Mouse (Mus musculus): ENCODE data around the gene Tmem80. TPM values are rescaled to one million over a fixed set of nuclear protein-coding genes. Genes with fewer than 3 reads are reported as not detected.
A peak's percentile ranks its signal among the peaks of the same experiment; 100 is the strongest.

Tmem80 gene
- total and polyA plus RNA-seq, 3 experiments: 9.0 to 22.5 (median 18.3) TPM

DNA sequence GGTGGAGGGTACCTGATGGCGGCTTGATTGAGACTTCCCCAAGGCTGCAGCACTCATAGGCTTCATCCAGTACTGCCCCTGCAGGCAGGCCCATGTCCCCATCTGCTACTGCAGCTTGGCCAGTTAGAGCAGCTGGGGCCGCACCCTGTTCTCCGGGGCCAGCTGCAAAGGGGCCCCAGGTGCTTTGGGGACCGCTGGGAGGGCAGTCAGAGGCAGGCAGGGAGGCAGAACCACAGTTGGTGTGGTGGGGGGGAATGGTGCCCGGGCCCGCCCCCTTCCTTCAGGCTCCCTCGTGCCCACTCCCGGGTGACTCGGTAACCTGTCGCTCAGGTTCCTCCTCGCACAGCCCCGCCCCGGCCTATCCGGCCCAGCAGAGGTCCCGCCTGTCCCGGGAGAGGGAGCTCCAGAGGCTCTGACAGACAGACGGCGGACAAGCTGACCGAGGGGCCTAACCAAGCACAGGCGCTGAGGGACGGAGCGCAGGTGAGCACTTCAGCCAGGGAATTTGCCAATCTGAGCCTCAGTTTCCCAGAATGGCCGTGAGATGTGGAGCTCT is 11.1 kb downstream of the Tmem80 start, which contains the start of gene Eps8l2:
Gene Eps8l2 (plus strand): TSS at position 305 of the 556 bp plus-strand sequence.
- Histone ChIP-seq H3K4me1 (ENCODE audit: insufficient read depth, low read depth, low read length) (peaks cover 19% of the 10 kb centered on the region), H3K9me3 (replicated peaks) (no peaks in the 10 kb centered on the region), H3K27me3 (ENCODE audit: insufficient read depth, low read length) (peaks cover 38% of the 10 kb centered on the region), H3K36me3 (replicated peaks) (peaks cover 32% of the 10 kb centered on the region), H3K4me3 (ENCODE audit: low read depth, low read length) (peak within 1 kb of the TSS; percentile 62; the same call in 1 of the 2 replicates)
- TF ChIP-seq GATA1 (IDR thresholded peaks at IDR 0.05; ENCODE audit: borderline replicate concordance, low read length) (no peak), CTCF (IDR thresholded peaks at IDR 0.05; ENCODE audit: low read depth, low read length) (no peak), GATA2 (IDR thresholded peaks at IDR 0.05; ENCODE audit: borderline replicate concordance, low read depth, low read length) (no peak), POLR2AphosphoS5 (IDR thresholded peaks at IDR 0.05; ENCODE audit: insufficient replicate concordance, low read depth, low read length) (no peak), TAL1 (conservative IDR thresholded peaks at IDR 0.05; ENCODE audit: low read depth, low read length) (no peak)
- DNase-seq (ENCODE audit: low spot score) (peak; percentile 13), ATAC-seq (ENCODE audit: extremely low read depth, insufficient number of reproducible peaks, low FRiP score, poor library complexity, severe bottlenecking) (no peak; the same call in 1 of the 2 replicates)

DNA sequence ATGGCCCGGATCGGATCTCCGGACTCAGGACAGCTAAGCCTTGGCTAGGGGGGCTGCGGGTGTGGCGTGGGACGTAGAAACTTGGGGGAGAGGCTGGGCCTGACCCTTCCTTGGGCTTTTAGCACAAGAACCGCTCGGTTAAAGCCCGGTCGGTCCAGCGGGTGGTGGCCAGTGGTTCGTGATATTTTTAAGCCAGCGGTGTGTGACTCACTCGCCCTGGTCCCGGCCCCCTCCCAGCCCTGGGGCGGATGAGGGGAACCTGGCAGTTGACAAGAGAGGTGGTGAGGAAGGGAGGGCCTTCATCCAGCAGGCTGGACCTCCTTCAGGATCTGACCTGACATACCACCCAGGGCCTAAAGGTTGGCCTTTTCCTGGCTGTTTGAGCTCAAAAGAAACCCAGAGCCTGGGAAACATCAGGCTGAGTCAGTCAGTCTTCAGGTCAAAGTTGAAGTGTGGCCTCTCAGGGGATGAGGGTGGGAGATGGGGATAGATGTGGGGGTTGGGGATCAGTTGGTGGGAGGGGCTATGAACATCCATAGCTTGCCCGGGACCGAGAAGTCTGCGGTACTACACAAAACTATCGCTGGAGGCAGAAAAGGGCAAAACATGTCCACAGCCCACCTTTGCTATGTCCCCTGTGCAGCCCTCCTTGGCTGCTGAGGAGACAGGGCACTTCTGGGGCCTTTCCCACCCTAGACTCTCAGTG is 11.8 kb downstream of the Tmem80 start:
- Histone ChIP-seq H3K27me3 (ENCODE audit: insufficient read depth, low read length) (peaks cover 40% of the 10 kb centered on the region), H3K4me3 (ENCODE audit: low read depth, low read length) (peak overlapping the region; percentile 62; the same call in 1 of the 2 replicates), H3K4me1 (ENCODE audit: insufficient read depth, low read depth, low read length) (peaks cover 19% of the 10 kb centered on the region), H3K36me3 (replicated peaks) (peaks cover 25% of the 10 kb centered on the region), H3K9me3 (replicated peaks) (no peaks in the 10 kb centered on the region)
- TF ChIP-seq GATA2 (IDR thresholded peaks at IDR 0.05; ENCODE audit: borderline replicate concordance, low read depth, low read length): no peak
- no peak for TF ChIP-seq TAL1 (conservative IDR thresholded peaks at IDR 0.05; ENCODE audit: low read depth, low read length)
- TF ChIP-seq GATA1 (IDR thresholded peaks at IDR 0.05; ENCODE audit: borderline replicate concordance, low read length): no peak
- no peak for TF ChIP-seq POLR2AphosphoS5 (IDR thresholded peaks at IDR 0.05; ENCODE audit: insufficient replicate concordance, low read depth, low read length)
- TF ChIP-seq CTCF (IDR thresholded peaks at IDR 0.05; ENCODE audit: low read depth, low read length): no peak
- DNase-seq (ENCODE audit: low spot score): no peak
- no peak for ATAC-seq (ENCODE audit: extremely low read depth, insufficient number of reproducible peaks, low FRiP score, poor library complexity, severe bottlenecking)

DNA sequence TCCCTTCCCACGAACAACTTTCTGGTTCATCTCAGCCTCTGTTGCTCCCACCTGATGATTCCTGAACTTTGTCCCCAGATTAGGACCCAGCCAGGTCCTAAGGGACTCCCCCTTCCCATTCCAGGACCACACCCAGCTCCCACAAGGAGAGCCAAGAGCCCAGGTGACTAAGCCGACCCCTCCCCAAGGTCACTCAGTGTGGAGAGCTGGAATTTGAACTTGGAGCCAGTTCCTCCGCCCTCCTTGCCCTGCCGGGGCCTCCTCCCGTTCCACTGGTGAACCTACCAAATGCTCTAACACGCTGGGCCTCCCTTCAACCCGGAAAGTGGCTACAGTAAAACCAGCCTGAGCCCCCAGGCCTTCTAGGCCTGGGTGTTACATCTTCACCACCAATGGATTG is 12.5 kb downstream of the Tmem80 start:
- Histone ChIP-seq H3K36me3 (replicated peaks) (peaks cover 19% of the 10 kb centered on the region), H3K4me1 (ENCODE audit: insufficient read depth, low read depth, low read length) (peaks cover 19% of the 10 kb centered on the region), H3K9me3 (replicated peaks) (no peaks in the 10 kb centered on the region), H3K27me3 (ENCODE audit: insufficient read depth, low read length) (peaks cover 40% of the 10 kb centered on the region), H3K4me3 (ENCODE audit: low read depth, low read length) (no peak overlapping the region)
- TF ChIP-seq GATA2 (IDR thresholded peaks at IDR 0.05; ENCODE audit: borderline replicate concordance, low read depth, low read length): no peak
- no peak for TF ChIP-seq POLR2AphosphoS5 (IDR thresholded peaks at IDR 0.05; ENCODE audit: insufficient replicate concordance, low read depth, low read length)
- TF ChIP-seq CTCF (IDR thresholded peaks at IDR 0.05; ENCODE audit: low read depth, low read length): no peak
- no peak for TF ChIP-seq GATA1 (IDR thresholded peaks at IDR 0.05; ENCODE audit: borderline replicate concordance, low read length)
- no peak for TF ChIP-seq TAL1 (conservative IDR thresholded peaks at IDR 0.05; ENCODE audit: low read depth, low read length)
- ATAC-seq (ENCODE audit: extremely low read depth, insufficient number of reproducible peaks, low FRiP score, poor library complexity, severe bottlenecking): no peak
- no peak for DNase-seq (ENCODE audit: low spot score)

GRCm38 (mm10) chr7:141340476-141340875 is 12.9 kb downstream of the Tmem80 start:
- H3K36me3 ChIP-seq (replicated peaks): peaks cover 15% of the 10 kb centered on the region
- peaks cover 40% of the 10 kb centered on the region for H3K27me3 ChIP-seq (ENCODE audit: insufficient read depth, low read length)
- no peak for TF ChIP-seq POLR2AphosphoS5 (IDR thresholded peaks at IDR 0.05; ENCODE audit: insufficient replicate concordance, low read depth, low read length)
- TF ChIP-seq TAL1 (conservative IDR thresholded peaks at IDR 0.05; ENCODE audit: low read depth, low read length): no peak
- no peak for TF ChIP-seq CTCF (IDR thresholded peaks at IDR 0.05; ENCODE audit: low read depth, low read length)
- TF ChIP-seq GATA2 (IDR thresholded peaks at IDR 0.05; ENCODE audit: borderline replicate concordance, low read depth, low read length): no peak
- no peak for TF ChIP-seq GATA1 (IDR thresholded peaks at IDR 0.05; ENCODE audit: borderline replicate concordance, low read length)
- no peak for DNase-seq (ENCODE audit: low spot score)
- peaks cover 19% of the 10 kb centered on the region for H3K4me1 ChIP-seq (ENCODE audit: insufficient read depth, low read depth, low read length)
- H3K9me3 ChIP-seq (replicated peaks): no peaks in the 10 kb centered on the region
- no peak for ATAC-seq (ENCODE audit: extremely low read depth, insufficient number of reproducible peaks, low FRiP score, poor library complexity, severe bottlenecking)
- H3K4me3 ChIP-seq (ENCODE audit: low read depth, low read length): no peak overlapping the region

GRCm38 (mm10) chr7:141341689-141342226 is 14.2 kb downstream of the Tmem80 start:
- Histone ChIP-seq H3K4me3 (ENCODE audit: low read depth, low read length) (no peak overlapping the region), H3K4me1 (ENCODE audit: insufficient read depth, low read depth, low read length) (peaks cover 19% of the 10 kb centered on the region), H3K9me3 (replicated peaks) (no peaks in the 10 kb centered on the region), H3K36me3 (replicated peaks) (peaks cover 5% of the 10 kb centered on the region), H3K27me3 (ENCODE audit: insufficient read depth, low read length) (peaks cover 40% of the 10 kb centered on the region)
- TF ChIP-seq GATA2 (IDR thresholded peaks at IDR 0.05; ENCODE audit: borderline replicate concordance, low read depth, low read length) (no peak), POLR2AphosphoS5 (IDR thresholded peaks at IDR 0.05; ENCODE audit: insufficient replicate concordance, low read depth, low read length) (no peak), CTCF (IDR thresholded peaks at IDR 0.05; ENCODE audit: low read depth, low read length) (no peak)
- DNase-seq (ENCODE audit: low spot score): no peak
- ATAC-seq (ENCODE audit: extremely low read depth, insufficient number of reproducible peaks, low FRiP score, poor library complexity, severe bottlenecking): no peak

DNA sequence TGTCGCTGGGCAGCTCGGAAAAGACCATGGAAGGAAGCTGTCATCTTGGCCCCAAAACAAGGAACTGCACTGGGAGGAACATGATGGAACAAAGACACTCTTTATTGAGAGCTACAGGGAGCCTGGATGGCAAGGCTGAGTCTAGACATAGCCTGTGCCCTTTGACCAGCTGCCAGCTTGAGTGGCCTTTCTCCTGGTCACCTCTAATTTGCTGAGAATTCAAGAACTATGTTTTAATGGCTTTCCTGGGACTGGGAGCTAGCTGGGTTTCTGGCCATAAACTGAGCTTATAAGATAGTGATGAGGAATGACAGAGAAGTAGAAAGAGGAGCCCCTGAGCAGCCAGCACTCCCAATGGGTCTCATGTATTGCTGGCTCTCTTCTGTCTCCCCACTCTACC is 15.7 kb downstream of the Tmem80 start:
- Histone ChIP-seq H3K4me3 (ENCODE audit: low read depth, low read length) (no peak overlapping the region), H3K36me3 (replicated peaks) (no peaks in the 10 kb centered on the region), H3K9me3 (replicated peaks) (no peaks in the 10 kb centered on the region), H3K4me1 (ENCODE audit: insufficient read depth, low read depth, low read length) (peaks cover 10% of the 10 kb centered on the region), H3K27me3 (ENCODE audit: insufficient read depth, low read length) (peaks cover 40% of the 10 kb centered on the region)
- no peak for ATAC-seq (ENCODE audit: extremely low read depth, insufficient number of reproducible peaks, low FRiP score, poor library complexity, severe bottlenecking)
- TF ChIP-seq CTCF (IDR thresholded peaks at IDR 0.05; ENCODE audit: low read depth, low read length) (no peak), GATA1 (IDR thresholded peaks at IDR 0.05; ENCODE audit: borderline replicate concordance, low read length) (no peak), POLR2AphosphoS5 (IDR thresholded peaks at IDR 0.05; ENCODE audit: insufficient replicate concordance, low read depth, low read length) (no peak), TAL1 (conservative IDR thresholded peaks at IDR 0.05; ENCODE audit: low read depth, low read length) (no peak), GATA2 (IDR thresholded peaks at IDR 0.05; ENCODE audit: borderline replicate concordance, low read depth, low read length) (no peak)
- no peak for DNase-seq (ENCODE audit: low spot score)

All from G1E (cell line).